Mouse (Mus musculus): ENCODE measurements around the gene Qsox2. TPM values are rescaled to one million over a fixed set of nuclear protein-coding genes. Genes with fewer than 3 reads are reported as not detected.

Gene Qsox2
- polyA plus RNA-seq, 3 experiments from 2014 or later = 1.3 to 2.6 (median 1.9) TPM

- ATAC-seq = no peak
Measured at GRCm38 (mm10) chr2:26223961-26224360, 13.4 kb downstream of the Qsox2 start.

DNA sequence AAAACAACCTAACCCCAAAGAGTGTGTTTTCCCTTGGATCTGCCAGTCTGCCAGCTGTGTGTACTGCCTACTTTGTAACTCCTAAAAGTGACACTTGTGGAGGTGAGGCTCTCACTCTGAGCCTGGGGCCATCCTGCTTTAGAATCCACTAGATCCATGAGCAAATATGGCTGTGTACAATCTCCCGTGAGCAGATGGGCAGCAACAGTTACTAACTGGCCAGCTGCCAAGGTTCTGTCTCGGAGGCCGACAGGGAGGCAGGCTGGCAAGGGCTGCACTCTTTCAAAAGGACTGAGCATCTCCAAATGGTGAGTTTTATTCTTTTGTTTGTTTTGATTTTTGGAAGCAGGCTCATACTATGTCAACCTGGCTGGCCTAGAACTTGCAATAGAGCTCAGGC lies 22.8 kb downstream of the Qsox2 start:
- no peak for ATAC-seq

DNA sequence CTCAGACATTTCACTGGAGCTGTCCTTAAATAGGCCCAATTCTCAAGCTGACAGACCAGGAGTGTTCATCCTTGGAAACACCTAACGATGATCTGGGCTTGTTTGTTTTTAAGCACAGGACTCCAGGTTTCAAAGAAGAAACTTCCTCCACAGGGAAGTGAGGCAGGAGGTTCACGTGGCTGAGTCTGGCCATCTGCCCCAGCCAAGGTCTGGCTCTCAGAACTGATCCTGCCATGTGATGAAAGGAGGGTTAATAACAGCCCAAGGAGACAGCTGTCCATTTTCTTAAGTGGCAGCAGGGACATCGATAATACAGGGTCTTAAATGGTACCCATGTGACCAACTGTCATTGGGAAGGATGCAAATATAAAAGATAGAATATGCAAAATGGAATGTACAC lies 27.8 kb downstream of the Qsox2 start:
- no peak for ATAC-seq

DNA sequence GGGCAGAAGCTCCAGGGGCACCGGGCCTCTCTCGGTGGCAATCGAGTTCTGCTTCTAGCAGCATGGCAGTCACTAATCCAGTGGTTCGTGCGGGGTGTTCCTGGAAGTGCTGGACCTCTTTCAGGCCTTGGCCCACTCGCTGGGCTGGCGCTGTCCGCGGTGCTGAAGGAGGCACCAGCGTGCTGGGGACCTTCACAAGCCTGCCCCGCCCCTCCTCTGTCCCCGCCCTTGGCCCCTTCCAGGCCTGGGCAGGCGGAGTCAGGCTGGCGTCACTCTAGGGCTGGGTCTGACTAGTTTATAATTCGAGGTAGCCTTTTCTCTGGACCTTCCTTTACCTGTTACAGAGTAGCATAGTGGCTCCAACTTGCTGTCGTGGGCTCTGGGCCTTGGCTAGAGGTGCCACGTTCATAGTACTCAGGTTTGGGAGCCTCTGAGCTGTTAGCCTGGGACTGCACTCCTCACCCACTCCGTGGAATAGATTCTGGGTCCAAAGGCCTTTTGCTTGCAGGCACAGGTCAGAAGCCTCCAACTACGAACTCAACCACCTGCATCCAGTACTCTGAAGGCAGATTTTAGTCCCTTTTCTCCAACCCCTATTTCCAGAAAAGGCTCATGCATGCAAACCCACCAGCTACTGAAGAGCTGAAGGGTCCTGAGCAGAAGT lies 29.1 kb downstream of the Qsox2 start, which contains the start of gene Lhx3:
Gene Lhx3, minus strand, starts transcription at position 164 of the 664 bp plus-strand sequence.
- no peak for ATAC-seq

GRCm38 (mm10) chr2:26207559-26207958 lies 29.8 kb downstream of the Qsox2 start:
- ATAC-seq = no peak

- ATAC-seq = no peak
Measured at GRCm38 (mm10) chr2:26205761-26206160, 31.6 kb downstream of the Qsox2 start.

DNA sequence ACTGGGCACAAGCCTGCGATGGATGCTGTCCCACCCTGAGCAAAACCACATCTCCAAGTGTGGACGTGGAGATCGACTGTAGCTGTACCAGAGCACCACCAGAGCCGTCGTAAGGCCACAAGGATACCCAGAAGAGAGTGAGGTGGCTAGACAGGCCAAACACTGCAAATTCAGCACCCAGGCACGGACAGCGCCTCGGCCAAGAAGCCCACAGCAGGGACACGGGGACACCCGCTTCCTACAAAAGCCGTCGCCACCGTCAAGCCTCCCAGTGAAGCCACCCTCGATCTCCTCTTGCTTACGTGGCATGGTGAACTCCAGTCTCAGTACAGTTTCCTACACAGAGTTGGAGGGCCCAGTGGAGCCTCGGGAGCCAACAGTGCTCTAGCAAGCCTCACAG lies 32.2 kb downstream of the Qsox2 start:
- no peak for ATAC-seq

GRCm38 (mm10) chr2:26202849-26203475 lies 34.4 kb downstream of the Qsox2 start:
- no peak for ATAC-seq

DNA sequence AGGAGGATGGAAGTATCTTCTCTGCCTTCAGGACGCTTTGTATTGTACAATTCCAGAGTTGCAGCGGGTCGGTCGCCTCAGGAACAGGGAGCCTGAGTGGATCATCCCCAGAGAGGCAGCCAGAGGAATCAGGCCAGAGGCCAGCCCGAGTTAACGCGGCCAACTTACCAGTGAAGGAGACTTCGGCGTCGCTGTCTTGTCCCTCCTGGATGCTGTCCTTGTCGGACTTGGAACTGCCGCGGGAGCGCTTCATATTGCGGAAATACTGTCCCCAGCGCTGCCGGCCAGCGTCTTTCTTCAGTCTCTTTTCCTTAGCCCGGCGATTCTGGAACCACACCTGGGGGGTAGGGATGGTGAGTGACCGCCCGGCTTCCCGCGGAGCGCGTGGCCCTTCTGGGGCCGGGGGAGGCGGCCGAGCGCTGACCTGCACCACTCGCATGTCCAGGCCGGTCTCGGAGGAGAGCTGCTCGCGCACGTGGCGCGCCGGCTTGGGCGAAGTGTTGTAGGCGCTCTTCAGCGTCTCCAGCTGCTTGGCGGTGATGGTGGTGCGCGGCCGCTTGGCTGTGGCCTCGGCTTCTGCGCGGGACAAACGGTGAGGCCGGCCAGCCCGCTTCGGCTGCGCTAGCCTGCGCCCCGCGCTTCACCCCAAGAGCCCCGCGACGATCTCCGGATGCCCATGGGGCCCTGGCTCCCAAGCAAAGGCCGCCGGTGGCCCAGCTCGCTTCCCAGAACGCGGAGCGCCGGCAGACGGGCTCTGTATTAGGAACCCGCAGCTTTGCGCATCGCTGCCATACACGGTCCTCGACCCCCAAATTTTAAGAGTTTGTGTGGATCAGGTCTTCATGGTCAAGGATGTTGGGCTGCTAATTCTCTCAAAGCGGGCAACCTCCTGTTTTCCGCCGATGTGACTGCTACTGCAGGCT lies 35.1 kb downstream of the Qsox2 start:
- ATAC-seq = no peak

DNA sequence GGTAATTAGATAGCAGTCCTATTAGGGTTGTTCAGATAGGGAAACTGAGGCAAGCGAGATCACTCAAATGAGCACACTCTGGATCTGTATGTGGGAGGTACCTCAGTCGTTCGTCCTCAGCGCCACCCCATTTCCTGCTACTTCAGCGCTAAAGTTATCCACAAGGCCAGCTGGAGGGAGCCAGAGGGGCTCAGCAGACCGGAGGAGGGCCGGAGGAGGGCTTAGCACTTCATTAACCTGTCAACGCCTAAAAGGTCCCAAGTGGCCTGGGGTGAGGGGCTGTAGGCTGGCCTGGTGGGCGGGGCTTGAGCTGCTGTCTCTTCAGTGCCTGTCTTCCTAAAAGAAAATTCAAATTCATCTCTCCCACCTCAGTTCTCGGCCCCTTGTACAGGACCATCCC lies 38.8 kb downstream of the Qsox2 start:
- no peak for ATAC-seq

- ATAC-seq = no peak
Measured at GRCm38 (mm10) chr2:26194552-26195339, 42.6 kb downstream of the Qsox2 start.

DNA sequence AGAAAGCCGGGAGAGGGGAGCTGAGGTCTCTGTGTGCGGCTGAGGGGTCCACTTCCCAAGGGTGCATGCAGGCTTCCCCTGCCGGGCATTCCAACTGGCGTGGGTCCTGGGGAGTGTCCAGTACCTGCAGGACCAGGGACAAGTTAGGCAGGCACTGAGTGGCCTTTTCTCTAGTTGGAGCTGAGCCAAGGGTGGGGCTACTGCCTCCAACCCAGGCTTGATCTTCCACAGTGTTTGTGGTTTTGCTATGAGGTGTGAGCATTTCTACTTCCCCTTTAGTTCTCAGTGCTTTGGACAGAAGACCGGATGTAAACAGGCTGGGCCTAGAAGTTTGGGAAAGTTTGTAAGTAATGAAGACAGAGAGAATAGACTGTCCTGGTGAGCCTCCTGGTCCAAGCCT lies 48.8 kb downstream of the Qsox2 start:
- ATAC-seq = no peak

GRCm38 (mm10) chr2:26184352-26184751 lies 53.0 kb downstream of the Qsox2 start:
- no peak for ATAC-seq

DNA sequence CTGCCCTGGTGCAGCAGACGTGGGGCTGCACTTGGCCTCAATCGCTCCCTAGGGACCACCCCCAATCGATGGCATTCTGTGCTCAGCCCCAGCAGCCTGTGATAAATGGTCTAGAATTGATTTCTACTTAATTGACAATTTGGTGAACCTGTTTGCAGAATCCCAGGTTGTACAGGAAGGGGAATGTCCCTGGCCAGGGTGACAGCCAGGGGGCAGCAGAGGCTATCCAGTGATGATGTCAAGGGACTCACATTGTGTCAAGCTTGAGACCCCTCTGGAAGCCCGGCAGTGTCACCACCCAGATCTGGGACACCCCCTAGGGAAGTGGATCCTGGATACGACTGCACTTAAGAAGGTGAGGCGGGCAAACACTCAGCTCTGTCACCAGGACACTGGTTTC lies 54.7 kb downstream of the Qsox2 start:
- no peak for ATAC-seq

DNA sequence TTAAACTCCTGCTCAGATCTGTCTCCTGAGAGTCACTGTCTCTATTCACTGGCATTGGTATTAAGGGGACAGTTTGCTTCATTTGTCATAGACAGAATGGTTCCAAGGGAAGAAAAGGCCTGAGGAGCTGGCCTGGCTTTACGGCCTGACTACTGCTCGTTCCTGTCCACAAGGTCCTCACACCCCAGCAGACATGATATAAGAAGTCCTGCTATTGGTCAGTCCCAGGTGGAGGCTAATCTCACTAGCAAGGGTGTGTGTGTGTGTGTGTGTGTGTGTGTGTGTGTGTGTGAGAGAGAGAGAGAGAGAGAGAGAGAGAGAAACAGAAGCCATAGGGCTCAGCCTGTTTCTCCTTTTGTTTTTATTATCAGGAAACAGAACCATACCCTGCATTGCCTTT lies 60.1 kb downstream of the Qsox2 start:
- no peak for ATAC-seq

DNA sequence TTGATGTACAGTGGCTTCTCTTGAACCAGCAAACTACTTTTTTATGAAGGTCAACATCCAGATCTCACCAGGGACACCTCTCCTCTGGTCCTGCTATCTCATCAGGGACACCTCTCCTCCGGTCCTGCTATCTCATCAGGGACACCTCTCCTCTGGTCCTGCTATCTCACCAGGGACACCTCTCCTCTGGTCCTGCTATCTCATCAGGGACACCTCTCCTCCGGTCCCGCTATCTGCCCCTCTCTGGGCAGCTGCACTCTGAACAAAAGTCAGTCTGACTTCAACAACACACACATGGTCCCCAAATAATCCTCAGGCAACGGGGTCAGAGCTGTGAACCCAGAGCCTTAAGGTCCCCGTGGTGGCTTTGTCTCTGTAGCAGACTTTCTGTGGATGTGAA lies 60.6 kb downstream of the Qsox2 start:
- no peak for ATAC-seq

DNA sequence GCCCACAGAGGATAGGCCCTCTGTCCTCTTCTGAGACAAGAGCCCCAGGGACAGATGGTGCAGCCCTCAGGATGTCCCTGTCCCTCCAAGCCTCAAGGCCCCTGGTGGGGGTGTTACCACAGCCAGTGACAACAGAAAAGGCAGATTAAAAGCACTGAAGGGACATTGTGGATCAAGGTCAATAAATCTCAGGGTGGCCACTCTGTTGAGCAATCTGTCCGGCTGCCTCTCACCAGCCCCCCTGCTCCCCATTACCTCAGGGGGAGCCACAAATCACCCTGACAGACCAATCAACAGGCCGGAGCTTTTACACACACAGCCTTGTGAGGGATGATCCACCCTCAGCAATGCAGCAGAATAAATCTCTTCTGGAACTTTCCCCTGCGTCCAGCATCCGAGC lies 62.1 kb downstream of the Qsox2 start:
- no peak for ATAC-seq

- ATAC-seq = no peak
Measured at GRCm38 (mm10) chr2:26172166-26172565, 65.2 kb downstream of the Qsox2 start.

DNA sequence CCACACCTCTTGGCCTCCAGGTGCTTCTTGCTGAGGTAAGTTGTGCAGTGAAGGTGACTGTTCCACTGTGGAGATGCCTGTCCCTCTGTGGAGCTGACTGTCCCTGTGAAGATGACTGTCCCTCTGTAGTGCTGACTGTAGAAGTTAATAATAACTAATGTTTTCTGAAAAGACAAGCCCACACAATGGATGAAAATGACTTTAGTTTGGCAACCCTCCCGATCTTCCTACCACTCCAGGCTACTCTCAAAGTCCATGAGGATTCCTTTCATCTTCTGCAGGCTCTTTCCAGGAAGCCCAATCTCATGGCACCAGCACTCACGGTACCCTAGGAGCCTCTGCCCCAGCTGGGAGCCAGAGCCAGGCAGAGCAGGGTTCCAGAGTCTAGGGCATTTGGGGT lies 66.9 kb downstream of the Qsox2 start:
- no peak for ATAC-seq

GRCm38 (mm10) chr2:26168843-26169579 lies 68.3 kb downstream of the Qsox2 start:
- ATAC-seq = no peak

GRCm38 (mm10) chr2:26166890-26167289 lies 70.4 kb downstream of the Qsox2 start:
- ATAC-seq = no peak

Data from inflammation-experienced regulatory T-cells, adult 6 months (primary cell).